Mouse (Mus musculus): ENCODE results near the gene Uqcrq.

- TF ChIP-seq CTCF (IDR thresholded peaks at IDR 0.05) (peak; percentile 33), POLR2A (IDR thresholded peaks at IDR 0.05; ENCODE audit: insufficient read depth, low read depth, low read length) (no peak), EP300 (IDR thresholded peaks at IDR 0.05; ENCODE audit: insufficient read depth, low read depth, low read length) (no peak)
Measured at GRCm38 (mm10) chr11:53472709-53473108, 42.1 kb upstream of the Uqcrq start.

All from heart, adult 2 months (tissue).